Mouse (Mus musculus) olfactory bulb, adult 2 months (tissue): ENCODE measurements at regions not wholly inside any gene's neighbourhood (a gene's known extent, or its start where the extent isn't known, plus 50 kb on each side); places are given as distances from the start of the nearest gene placed in this dataset.

Experiments used
- H3K27ac ChIP-seq: fragments of 200-500 bp; 2 replicates; pipeline ENCODE4 v1.5.1; 2012; ENCODE audit warnings: low read depth, low read length; ENCODE audit not compliant: insufficient read depth
- H3K4me1 ChIP-seq: fragments of 200-500 bp; 2 replicates; pipeline ENCODE4 v1.6.1; 2012; ENCODE audit warnings: low read length; ENCODE audit not compliant: control insufficient read depth, insufficient read depth
- H3K4me3 ChIP-seq: fragments of 200-500 bp; 2 replicates; pipeline ENCODE4 v1.5.1; 2012; ENCODE audit warnings: mild to moderate bottlenecking, low read depth, low read length, moderate library complexity; ENCODE audit not compliant: insufficient read depth
- CTCF ChIP-seq: fragments of 200-500 bp; IDR thresholded peaks from 2 replicates; pipeline ENCODE4 v1.5.1; 2012; ENCODE audit warnings: low read depth, mild to moderate bottlenecking, low read length, moderate library complexity; ENCODE audit not compliant: insufficient read depth
- POLR2A ChIP-seq: fragments of 200-500 bp; IDR thresholded peaks from 2 replicates; pipeline ENCODE4 v1.6.1; 2012; ENCODE audit warnings: mild to moderate bottlenecking, low read depth, low read length, moderate library complexity; ENCODE audit not compliant: insufficient read depth
- WGBS: fragments of 180-500 bp; shearing (Covaris S2); methylation state at CpG from one replicate; pipeline ENCODE4 v1.1.7; 2018; 5-methylcytosine and 5-hydroxymethylcytosine counted together

DNA sequence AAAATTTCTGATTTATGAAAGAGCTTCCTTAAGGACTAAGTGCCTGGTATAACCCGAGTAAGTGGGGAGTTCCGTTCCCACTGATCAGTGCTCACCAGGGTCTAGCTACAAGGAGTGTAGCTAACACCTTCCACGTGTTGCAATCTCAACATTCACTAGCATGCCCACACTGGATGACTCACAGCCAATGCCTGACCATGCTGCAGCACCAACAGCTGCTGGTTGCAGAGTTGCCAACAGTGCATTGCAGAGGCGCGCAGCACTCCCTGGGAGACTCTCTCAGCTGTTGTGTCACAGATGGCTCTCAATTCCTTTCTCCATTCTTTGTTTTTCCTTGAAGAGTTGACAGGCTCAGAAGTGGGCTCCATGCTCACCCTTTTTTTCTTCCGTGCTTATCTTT, 787.5 kb upstream of the Tenm3 start:
- Histone ChIP-seq H3K4me3 (no peak overlapping the region), H3K27ac (no peak overlapping the region), H3K4me1 (no peaks in the 10 kb centered on the region)
- TF ChIP-seq CTCF (no peak), POLR2A (no peak)
- WGBS: 73% methylated on average over 6 of the region's 6 CpGs

DNA sequence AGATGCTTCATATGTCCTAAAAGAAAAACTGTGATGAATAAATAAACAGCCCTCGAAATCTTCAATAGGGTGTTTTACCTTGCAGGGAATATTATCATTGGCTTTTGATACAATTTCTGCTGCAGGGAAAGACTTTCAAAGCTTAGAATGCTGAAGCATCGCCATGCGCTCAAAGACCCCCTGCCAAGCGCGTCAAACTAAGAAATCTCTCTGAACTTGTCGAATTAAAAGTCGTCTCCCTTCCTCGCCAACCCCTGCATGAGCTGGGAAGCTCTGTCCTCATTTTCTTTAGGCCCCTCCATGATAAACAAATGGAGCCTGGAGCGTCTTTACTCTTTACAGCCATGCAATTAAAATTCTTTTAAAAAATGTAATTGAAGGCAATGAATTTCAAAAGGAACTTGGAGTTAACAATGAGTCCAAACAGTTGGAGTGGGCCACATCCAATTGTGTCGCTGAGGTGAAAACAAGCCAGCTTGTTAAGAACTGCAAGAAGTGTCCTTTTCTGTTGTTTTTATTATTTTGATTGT, 784.3 kb upstream of the Tenm3 start:
- Histone ChIP-seq H3K4me3 (no peak overlapping the region), H3K4me1 (no peaks in the 10 kb centered on the region), H3K27ac (no peak overlapping the region)
- no peak for TF ChIP-seq POLR2A
- no peak for TF ChIP-seq CTCF
- 59% methylated on average over 10 of the region's 10 CpGs for WGBS

DNA sequence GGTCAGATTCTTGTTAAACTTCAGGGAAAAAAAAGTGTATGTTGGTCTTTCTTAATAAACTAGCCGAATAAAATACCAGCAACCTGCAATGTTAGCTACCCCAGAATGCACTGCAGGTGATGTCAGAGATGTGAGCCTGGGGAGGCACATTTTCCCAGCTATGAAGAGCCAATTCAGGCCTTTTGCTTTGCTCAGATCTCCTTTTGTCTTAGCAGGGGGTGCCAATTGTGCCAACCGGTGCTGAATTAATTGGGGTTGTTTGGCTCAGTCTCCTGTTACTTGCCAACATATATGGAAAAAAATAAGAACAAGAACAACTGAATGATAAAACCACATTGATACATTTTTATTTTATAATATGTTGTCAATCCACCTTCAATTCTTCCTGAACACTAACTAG, 751.8 kb upstream of the Tenm3 start:
- no peak for TF ChIP-seq CTCF
- no peak for TF ChIP-seq POLR2A
- 46% methylated on average over 2 of the region's 2 CpGs for WGBS
- Histone ChIP-seq H3K27ac (no peak overlapping the region), H3K4me1 (no peaks in the 10 kb centered on the region), H3K4me3 (no peak overlapping the region)

DNA sequence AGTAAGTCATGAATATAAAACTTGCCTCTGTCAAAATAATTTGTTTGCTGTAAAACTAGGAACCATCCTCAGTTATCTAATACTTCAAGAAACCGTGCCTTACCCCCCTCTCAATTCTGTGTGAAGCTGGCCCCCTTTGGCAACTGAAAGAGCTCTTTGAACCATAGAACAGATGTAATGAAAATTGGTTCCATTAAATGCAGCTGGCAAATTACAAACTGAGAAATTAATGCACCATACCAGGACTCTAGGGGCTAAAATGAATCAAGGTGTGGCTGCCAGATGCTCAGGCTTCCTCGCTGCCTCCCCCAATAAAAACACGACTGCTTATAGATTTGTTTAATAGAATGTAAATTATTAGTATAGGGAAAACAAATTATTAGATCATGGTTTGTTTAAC, 723.7 kb upstream of the Tenm3 start:
- H3K27ac ChIP-seq: no peak overlapping the region
- H3K4me1 ChIP-seq: no peaks in the 10 kb centered on the region
- WGBS: 66% methylated on average over 3 of the region's 3 CpGs
- TF ChIP-seq POLR2A (no peak), CTCF (no peak)
- H3K4me3 ChIP-seq: no peak overlapping the region

DNA sequence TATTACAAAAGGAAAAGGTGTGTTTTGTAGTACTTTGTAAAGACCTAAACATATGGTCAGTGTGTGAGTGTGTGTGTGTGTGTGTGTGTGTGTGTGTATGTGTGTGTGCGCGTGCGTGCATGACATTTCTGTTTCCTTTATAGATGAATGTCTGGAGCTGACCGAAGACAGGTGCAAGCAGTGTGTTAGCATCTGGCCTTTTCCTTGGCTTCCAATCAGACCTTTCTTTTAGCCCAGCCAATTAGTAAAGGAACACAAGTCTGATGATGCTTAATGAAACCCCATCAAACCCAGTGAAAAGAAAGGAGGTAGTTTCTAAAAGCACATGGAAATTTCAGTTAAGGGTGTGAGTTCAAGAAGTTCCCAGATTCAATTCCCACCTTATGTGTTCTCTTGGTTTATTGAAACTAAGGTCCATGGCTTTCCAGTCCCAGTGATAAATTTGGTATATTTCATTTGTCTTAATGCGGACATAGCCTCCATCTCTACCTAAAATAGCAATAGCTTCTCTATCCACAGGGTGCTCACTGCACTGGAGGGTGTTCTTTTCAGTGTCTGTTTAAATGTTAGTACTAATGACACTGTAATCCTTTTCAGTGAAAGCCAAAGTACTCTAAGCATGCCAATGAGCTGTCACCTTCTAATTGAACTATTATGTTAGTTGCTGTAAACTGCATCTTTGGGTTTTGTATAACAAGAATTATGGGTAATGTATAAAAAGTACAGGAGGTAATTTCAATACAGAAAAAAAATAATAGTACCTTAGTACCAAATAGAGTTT, 719.9 kb upstream of the Tenm3 start:
- Histone ChIP-seq H3K4me3 (no peak overlapping the region), H3K27ac (no peak overlapping the region), H3K4me1 (no peaks in the 10 kb centered on the region)
- TF ChIP-seq POLR2A: no peak
- TF ChIP-seq CTCF: no peak
- WGBS: 77% methylated on average over 5 of the region's 5 CpGs

DNA sequence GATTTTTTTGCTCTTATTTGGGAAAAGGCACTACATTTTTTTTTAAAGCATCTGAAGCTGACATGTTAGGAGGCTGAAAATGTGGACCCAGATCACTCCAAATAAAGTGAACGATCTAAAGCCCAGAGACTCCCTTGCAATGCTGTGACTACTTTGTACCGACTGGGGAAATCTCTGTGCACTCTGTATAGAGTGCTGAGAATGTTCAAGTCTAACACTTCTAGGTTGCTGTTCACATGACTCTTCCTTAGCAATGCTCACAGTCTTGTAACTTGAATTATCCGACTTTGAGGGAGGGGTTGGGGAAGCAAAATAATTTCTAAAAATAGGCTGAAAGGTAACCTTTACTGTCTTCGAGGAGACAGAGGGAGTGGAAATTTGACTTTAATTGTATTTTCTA, 719.2 kb upstream of the Tenm3 start:
- Histone ChIP-seq H3K4me1 (no peaks in the 10 kb centered on the region), H3K27ac (no peak overlapping the region), H3K4me3 (no peak overlapping the region)
- WGBS: 75% methylated on average over 4 of the region's 4 CpGs
- no peak for TF ChIP-seq POLR2A
- TF ChIP-seq CTCF: no peak

DNA sequence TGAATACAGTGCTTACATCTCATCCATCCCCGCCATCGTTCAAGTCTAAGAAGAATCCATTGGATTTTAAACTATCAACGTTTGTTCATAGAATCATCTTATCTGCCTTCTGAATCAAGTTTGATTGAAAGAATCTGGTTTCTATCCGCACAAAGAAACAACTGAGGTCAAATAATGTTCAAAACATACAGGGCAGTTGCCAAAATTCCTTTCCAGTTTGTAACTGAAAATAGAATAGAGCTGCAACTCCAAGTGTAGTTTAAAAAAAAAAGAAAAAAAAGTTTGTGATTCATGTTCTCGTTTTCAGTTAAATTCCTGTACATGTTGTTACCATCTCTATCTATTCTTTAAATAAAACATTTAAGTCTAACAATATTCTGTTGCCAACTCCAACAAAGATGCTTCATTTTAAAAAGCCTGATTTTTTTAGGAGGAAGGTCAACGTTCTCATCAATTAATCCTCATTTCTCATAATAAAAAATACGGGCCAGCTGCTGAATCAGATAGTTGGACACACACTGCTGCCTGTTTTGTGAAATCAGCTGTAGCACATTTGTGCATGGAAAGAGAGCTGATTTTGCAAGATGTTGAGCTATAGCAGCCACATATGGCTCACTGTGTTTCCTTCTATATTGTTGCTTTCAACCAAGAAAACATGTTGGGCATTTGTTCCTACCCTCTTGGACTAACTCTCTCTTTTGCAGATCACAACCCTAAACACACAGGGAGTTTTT, 712.1 kb upstream of the Tenm3 start:
- H3K4me3 ChIP-seq: no peak overlapping the region
- TF ChIP-seq CTCF (no peak), POLR2A (no peak)
- H3K27ac ChIP-seq: no peak overlapping the region
- no peaks in the 10 kb centered on the region for H3K4me1 ChIP-seq
- WGBS: 68% methylated on average over 7 of the region's 7 CpGs

DNA sequence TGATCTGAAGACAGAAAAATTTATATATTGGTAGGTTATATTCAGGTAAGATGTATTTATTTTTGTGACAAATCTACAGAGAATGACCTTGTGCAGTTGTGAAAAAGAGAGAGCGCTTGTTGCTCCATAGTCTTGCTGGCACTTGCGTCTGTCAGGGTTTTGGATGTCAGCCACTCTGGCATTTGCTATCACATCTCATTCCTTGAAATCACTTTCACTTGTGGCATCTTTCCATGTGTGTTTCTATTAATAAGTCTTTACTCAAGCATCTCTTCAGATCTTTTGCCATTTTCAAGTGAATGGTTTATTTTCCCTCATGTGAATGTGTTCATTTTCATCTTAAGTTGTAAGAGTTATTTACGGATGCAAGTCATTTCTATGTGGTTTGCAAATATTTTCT, 709.4 kb upstream of the Tenm3 start:
- WGBS: 82% methylated on average over 3 of the region's 3 CpGs
- Histone ChIP-seq H3K4me3 (no peak overlapping the region), H3K4me1 (no peaks in the 10 kb centered on the region), H3K27ac (no peak overlapping the region)
- TF ChIP-seq CTCF: no peak
- TF ChIP-seq POLR2A: no peak

DNA sequence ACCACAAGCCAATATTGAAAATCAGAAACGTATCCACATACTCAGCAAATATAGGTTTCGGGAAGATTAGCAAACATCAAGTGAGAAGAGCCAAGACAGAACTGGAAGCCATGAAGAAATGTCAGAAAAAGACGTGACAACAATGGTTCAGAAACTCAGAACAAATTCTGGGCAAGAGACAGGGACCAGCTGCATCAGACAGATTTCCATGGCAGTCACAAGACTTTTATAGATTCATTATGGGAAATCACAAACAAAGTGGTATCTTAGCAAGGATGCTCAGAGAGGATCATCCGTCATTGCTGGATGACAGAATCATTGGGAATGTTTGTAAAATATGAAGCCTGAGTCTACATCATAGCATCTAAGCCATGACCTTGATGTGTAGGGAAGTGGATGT, 699.6 kb upstream of the Tenm3 start:
- no peak for TF ChIP-seq POLR2A
- TF ChIP-seq CTCF: no peak
- WGBS: 82% methylated on average over 4 of the region's 4 CpGs
- H3K4me1 ChIP-seq: no peaks in the 10 kb centered on the region
- no peak overlapping the region for H3K27ac ChIP-seq
- no peak overlapping the region for H3K4me3 ChIP-seq

DNA sequence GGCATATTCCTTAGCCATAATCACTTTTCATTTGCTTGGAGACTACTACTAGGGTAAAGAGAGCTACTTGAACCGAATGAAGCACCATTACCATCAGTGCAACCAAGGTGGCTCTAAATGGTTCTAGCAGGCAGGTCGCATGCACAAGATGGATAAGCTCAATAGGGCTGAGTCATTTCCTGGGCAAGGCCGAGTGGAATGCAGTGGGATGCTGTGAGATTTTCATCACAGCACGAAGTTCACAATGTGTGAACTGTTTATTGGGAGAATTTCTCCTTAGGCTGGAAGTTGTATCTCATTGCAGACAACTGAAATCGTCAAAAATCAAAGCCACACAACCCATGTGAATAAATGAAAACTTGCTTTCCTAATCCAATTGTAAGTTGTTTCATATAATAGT, 697.6 kb upstream of the Tenm3 start:
- Histone ChIP-seq H3K27ac (no peak overlapping the region), H3K4me3 (no peak overlapping the region), H3K4me1 (no peaks in the 10 kb centered on the region)
- TF ChIP-seq CTCF: no peak
- no peak for TF ChIP-seq POLR2A
- WGBS: 77% methylated on average over 5 of the region's 5 CpGs
